Mouse (Mus musculus) erythroblast, embryonic 14.5 days (primary cell): ENCODE data around the gene Fads3. TPM values are rescaled to one million over a fixed set of nuclear protein-coding genes. Genes with fewer than 3 reads are reported as not detected.
A peak's percentile ranks its signal among the peaks of the same experiment; 100 is the strongest.

ENCODE experiments used
- H3K27me3 ChIP-seq: 2 replicates; pipeline ENCODE4 v1.6.1; 2012; ENCODE audit warnings: inconsistent platforms; ENCODE audit not compliant: control insufficient read depth
- H3K36me3 ChIP-seq: 2 replicates; pipeline ENCODE4 v1.6.1; 2012; ENCODE audit warnings: mild to moderate bottlenecking, inconsistent platforms; ENCODE audit not compliant: control insufficient read depth
- H3K4me1 ChIP-seq: 2 replicates; pipeline ENCODE4 v1.6.1; 2012; ENCODE audit warnings: inconsistent platforms; ENCODE audit not compliant: control insufficient read depth
- H3K4me3 ChIP-seq: replicated peaks from 2 replicates; pipeline ENCODE3; 2012; ENCODE audit warnings: moderate library complexity, mild to moderate bottlenecking, inconsistent platforms
- H3K9me3 ChIP-seq: 2 replicates; pipeline ENCODE4 v1.6.1; 2012; ENCODE audit warnings: low read length, inconsistent platforms, mixed read lengths; ENCODE audit not compliant: control insufficient read depth
- GATA1 ChIP-seq: IDR thresholded peaks from 2 replicates; pipeline ENCODE4 v1.6.1; 2012; ENCODE audit warnings: low read length, inconsistent platforms, mixed read lengths
- TAL1 ChIP-seq: IDR thresholded peaks from 3 replicates; pipeline ENCODE4 v1.6.1; 2012; ENCODE audit warnings: low read length, inconsistent platforms, mixed read lengths
- polyA plus RNA-seq: library from polyadenylated mRNA; stranded (reverse); fragments of >175 nt; gene quantifications from 2 replicates; pipeline ENCODE4 v1.2.3, GENCODE M21; 2012

Fads3 gene
- polyA plus RNA-seq, 1 experiment = 13.7 TPM

GRCm38 (mm10) chr19:10055261-10055660 is 13.9 kb downstream of the Fads3 start:
- Histone ChIP-seq H3K4me1 (peaks cover 28% of the 10 kb centered on the region), H3K27me3 (no peaks in the 10 kb centered on the region), H3K9me3 (no peaks in the 10 kb centered on the region), H3K4me3 (no peak overlapping the region), H3K36me3 (peaks cover 100% of the 10 kb centered on the region)
- no peak for TF ChIP-seq GATA1
- no peak for TF ChIP-seq TAL1

DNA sequence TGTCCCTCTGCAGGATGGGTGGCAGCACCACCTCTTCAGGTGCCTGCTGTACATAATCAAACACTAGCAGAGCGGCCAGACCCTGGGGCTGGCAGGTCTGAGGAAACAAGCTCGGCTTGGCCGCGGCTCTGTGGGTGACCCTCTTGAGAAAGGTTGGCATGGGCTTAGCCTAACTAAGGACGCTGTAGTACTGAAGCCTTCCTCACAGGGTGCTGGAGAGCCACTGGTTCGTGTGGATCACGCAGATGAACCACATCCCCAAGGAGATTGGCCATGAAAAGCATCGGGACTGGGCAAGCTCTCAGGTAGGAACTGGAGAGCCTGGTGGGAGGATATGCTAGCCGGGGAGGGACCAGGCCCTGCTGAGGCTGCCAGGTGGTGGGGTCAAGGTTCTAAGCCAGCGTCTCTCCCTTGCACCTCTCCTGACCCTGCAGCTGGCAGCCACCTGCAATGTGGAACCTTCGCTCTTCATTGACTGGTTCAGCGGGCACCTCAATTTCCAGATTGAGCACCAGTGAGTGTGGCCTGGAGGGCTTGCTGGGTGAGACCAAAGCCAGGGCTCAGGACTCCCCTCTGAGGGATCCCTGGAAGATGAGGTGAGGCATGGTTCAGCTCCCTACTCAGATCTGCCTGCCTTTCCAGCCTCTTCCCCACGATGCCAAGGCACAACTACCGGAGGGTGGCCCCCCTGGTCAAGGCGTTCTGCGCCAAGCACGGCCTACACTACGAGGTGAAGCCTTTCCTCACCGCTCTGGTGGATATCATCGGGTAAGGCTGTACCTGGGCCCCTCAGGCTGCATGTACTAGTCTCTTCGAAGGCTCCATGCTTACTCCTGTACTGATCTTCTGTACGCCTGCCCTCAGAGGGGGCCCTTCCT is 14.7 kb downstream of the Fads3 start:
- no peak for TF ChIP-seq TAL1
- no peak for TF ChIP-seq GATA1

DNA sequence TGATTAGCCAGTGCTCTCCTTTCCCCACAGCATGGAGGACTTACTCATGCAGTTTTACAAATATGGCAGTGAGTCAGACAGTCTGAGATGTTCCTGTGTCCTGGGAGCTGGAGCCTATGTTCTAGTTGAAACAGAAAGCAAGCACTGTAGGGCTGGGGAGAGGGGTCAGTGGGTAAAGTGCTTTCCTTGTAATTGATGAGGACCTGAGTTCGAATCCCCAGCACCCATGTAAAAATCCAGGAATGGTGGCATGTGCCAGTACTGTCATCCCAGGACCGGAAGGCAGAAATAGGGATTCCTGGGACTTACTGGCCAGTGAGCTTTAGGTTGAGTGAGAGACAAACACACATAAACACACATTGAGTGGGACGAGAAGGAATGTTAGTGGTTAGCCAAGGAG is 15.3 kb downstream of the Fads3 start:
- no peak overlapping the region for H3K4me3 ChIP-seq
- peaks cover 99% of the 10 kb centered on the region for H3K36me3 ChIP-seq
- peaks cover 39% of the 10 kb centered on the region for H3K4me1 ChIP-seq
- no peaks in the 10 kb centered on the region for H3K27me3 ChIP-seq
- no peak for TF ChIP-seq TAL1
- no peak for TF ChIP-seq GATA1
- no peaks in the 10 kb centered on the region for H3K9me3 ChIP-seq

More for the DNA sequence above, 14.7 kb downstream of the Fads3 start:
- peaks cover 99% of the 10 kb centered on the region for H3K36me3 ChIP-seq
- H3K4me1 ChIP-seq = peaks cover 32% of the 10 kb centered on the region
- H3K9me3 ChIP-seq = no peaks in the 10 kb centered on the region
- no peak overlapping the region for H3K4me3 ChIP-seq
- H3K27me3 ChIP-seq = no peaks in the 10 kb centered on the region

DNA sequence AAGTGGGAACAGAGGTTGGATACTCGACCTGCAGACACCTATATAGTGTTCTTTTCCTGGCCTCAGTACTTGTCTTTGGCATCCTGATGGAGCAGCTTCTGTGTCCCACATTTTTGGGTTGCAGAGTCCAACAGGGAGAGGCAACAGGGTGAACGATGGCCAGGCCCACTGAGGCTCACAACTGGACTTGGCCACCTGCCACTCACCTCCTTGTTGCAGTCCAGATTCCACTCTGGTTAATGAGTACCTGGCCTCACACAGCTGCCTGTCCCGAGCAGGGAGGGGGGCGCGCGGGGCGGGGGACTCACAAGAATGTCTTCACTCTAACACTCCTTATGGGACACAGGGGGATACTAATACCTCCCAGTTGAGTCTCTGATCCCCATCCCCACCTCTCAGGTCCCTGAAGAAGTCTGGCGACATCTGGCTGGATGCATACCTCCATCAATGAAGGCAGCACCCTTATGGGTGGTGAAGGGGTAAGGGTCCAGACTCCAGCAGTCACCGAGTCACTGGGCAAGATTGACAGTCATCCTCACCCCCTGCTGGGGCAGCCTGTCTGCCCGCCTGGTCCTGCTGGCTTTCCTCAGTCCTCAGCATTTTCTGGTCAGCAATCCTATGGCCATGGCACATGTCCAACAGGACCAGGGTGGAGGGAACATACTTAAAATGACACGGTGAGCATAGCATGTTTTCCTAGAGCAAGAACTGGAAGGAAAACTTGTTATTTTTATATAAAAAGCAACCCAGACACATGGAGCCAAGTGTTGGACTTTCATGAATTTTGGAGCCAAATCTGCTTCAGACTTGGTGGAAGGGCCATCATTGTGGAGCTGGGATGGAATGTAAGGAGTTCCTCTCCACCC is 16.4 kb downstream of the Fads3 start:
- Histone ChIP-seq H3K27me3 (no peaks in the 10 kb centered on the region), H3K4me3 (no peak overlapping the region), H3K9me3 (no peaks in the 10 kb centered on the region), H3K4me1 (peaks cover 47% of the 10 kb centered on the region), H3K36me3 (peaks cover 99% of the 10 kb centered on the region)
- TF ChIP-seq GATA1 (no peak), TAL1 (no peak)

DNA sequence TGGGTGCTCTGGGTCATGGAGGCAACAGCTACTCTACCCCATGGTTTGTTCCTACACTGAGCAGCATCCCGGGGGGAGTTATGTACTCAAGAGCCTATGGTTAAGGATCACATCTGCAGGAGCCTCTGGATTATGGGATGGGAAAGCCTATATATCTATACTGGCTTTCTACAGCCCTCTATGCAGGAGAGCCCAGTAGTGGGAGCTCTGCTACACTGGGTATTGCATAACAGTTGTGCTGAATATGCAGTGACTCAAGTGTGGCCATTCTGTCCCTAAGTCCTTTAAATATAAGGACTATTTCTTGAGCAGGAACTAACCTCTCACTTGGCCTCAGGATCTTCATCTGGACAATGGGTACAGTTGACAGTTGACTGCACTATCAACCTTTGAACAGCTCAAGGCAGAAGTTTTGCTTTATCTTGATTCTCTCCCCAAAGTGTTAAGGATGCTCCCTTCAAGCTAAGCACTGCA is 17.0 kb downstream of the Fads3 start:
- TF ChIP-seq TAL1 (no peak), GATA1 (no peak)
- Histone ChIP-seq H3K4me3 (no peak overlapping the region), H3K9me3 (no peaks in the 10 kb centered on the region), H3K36me3 (peaks cover 99% of the 10 kb centered on the region), H3K4me1 (peaks cover 51% of the 10 kb centered on the region), H3K27me3 (no peaks in the 10 kb centered on the region)

DNA sequence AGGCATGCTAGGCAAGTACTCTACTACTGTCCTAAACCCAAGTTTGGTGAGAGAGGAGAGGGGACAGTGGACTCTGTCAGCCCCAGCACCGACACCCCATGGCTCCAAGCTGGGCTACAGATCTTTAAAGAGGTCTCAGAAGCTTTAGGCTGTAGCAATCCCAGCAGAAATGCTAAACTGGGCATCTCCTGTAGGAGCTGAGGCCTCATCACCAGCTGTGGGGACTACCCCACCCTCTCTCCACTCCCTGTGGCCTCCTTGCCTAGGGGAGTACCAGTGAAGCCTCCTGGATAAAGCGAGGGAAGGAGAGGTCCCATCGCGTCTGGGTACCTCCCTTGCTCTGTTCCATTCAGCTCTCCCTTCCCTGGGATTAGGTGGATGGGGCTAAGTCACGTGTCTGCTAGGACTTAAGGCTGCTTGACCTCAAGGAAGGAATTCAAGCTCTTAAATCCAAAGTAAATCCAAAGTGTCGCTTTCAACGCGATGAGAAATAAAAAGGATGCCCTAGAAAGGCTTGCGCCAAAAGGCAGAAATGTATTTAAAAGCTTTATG is 17.6 kb downstream of the Fads3 start:
- TF ChIP-seq GATA1 = no peak
- Histone ChIP-seq H3K9me3 (no peaks in the 10 kb centered on the region), H3K4me3 (no peak overlapping the region), H3K4me1 (peaks cover 53% of the 10 kb centered on the region), H3K36me3 (peaks cover 99% of the 10 kb centered on the region), H3K27me3 (no peaks in the 10 kb centered on the region)

DNA sequence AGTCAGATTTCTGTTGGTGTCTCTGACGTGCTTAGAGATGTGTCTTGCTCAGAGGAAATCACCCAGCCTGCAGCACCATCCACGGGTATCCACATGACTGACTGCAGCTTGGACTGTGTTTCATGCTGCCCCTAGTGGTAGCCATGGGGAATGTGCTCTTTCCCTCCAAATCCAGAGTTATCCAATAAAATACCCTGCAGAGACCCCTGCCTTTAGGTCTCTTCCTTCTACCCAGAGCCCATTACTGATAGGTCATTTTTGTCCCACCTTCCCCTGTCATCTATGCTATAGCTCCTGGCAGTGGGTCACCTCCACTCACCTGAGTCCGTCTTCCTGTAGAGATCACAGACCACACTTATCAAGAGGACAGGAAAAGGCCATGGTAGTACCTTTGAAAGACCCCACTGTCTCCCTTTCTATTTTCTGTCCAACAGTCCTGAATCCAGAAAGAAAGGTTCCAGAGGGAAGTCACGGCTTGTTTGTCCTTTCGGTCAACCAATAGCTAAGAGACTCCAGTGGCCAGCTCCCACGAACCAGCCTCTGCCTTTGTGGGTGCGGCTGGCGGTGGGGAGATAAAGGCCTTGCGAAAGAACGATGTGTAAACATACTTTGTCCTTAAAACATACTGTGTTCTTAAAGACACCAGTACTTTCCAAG is 18.7 kb downstream of the Fads3 start:
- Histone ChIP-seq H3K36me3 (peaks cover 97% of the 10 kb centered on the region), H3K4me1 (peaks cover 63% of the 10 kb centered on the region), H3K27me3 (no peaks in the 10 kb centered on the region), H3K9me3 (no peaks in the 10 kb centered on the region), H3K4me3 (peak overlapping the region; percentile 47)
- no peak for TF ChIP-seq TAL1
- 0 out of 2 replicates have a peak, but pooled peaks have one; percentile 7 for TF ChIP-seq GATA1

DNA sequence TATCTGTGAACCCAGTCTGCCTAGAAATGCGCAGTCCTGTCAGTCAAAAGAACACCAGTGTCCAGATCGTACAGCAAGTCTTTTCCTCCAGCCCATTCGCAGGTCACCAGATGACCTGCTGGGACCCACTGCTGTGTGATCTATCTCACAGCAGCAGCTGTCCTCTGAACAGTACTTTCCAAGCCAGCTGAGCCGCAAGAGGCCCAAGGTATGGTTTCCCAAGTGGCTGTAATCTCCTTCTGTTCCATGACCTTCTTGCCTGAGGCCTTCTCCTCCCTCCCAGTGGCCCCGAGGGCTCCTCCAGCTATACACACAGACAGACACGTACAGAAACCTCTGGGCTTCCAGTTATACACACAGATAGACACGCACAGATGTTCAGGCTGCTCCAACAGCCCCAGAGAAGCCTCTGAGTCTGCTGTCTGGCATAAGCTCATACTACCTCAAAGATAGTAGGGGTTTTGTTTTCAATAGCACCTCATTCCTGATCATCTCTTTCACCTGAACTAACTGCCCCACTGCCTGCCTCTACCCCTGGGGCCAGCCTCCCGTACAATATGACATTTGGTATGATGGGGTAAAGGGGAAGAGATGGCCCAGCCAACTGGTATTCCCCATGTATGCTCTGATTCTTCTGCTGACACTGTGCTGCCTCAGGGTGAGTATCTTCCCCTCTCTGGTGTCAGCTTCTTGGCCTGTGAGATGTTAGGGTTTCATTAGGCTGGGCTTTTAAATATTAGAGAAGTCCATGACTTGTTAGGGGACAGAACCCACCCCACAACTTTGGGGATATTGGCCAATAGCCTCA is 19.6 kb downstream of the Fads3 start:
- Histone ChIP-seq H3K4me1 (peaks cover 73% of the 10 kb centered on the region), H3K4me3 (no peak overlapping the region), H3K27me3 (no peaks in the 10 kb centered on the region), H3K36me3 (peaks cover 97% of the 10 kb centered on the region), H3K9me3 (no peaks in the 10 kb centered on the region)
- TF ChIP-seq TAL1 = no peak
- no peak for TF ChIP-seq GATA1
